Mouse (Mus musculus) midbrain, embryonic 15.5 days (tissue): Measurements from ENCODE around the gene Olfr157. TPM values are rescaled to one million over a fixed set of nuclear protein-coding genes. Genes with fewer than 3 reads are reported as not detected.

Experiments
- ATAC-seq: fragments of 200-750 bp; cut with Nextera tagmentation; replicated peaks from 2 replicates; pipeline ENCODE4 v1.8.0; 2017; ENCODE audit warnings: moderate TSS enrichment
- H3K27ac ChIP-seq: fragments of 300-500 bp; sonication (generic); 2 replicates; pipeline ENCODE4 v1.5.1; 2015; ENCODE audit warnings: mild to moderate bottlenecking, inconsistent platforms
- H3K27me3 ChIP-seq: fragments of 300-500 bp; sonication (generic); replicated peaks from 2 replicates; pipeline ENCODE4 v1.6.1; 2015; ENCODE audit warnings: inconsistent platforms
- H3K36me3 ChIP-seq: fragments of 300-500 bp; sonication (generic); replicated peaks from 2 replicates; pipeline ENCODE4 v1.6.1; 2015; ENCODE audit warnings: inconsistent platforms
- H3K4me1 ChIP-seq: fragments of 300-500 bp; sonication (generic); 2 replicates; pipeline ENCODE4 v1.6.1; 2015; ENCODE audit warnings: inconsistent platforms
- H3K4me2 ChIP-seq: fragments of 300-500 bp; sonication (generic); 2 replicates; pipeline ENCODE4 v1.6.1; 2015; ENCODE audit warnings: inconsistent platforms, mild to moderate bottlenecking, moderate library complexity
- H3K4me3 ChIP-seq: fragments of 300-500 bp; sonication (generic); 2 replicates; pipeline ENCODE4 v1.5.1; 2015; ENCODE audit warnings: mild to moderate bottlenecking, inconsistent platforms
- H3K9ac ChIP-seq: fragments of 300-500 bp; sonication (generic); 2 replicates; pipeline ENCODE4 v1.6.1; 2015; ENCODE audit warnings: mild to moderate bottlenecking, inconsistent platforms
- H3K9me3 ChIP-seq: fragments of 300-500 bp; sonication (generic); 2 replicates; pipeline ENCODE4 v1.6.1; 2016; ENCODE audit warnings: inconsistent platforms
- WGBS: fragments of 180-500 bp; shearing (Covaris S2); methylation state at CpG from one replicate; pipeline ENCODE4 v1.1.7; 2015; ENCODE audit warnings: mixed read lengths; 5-methylcytosine and 5-hydroxymethylcytosine counted together
- polyA plus RNA-seq: library from polyadenylated mRNA; unstranded; fragments of >200 nt; fragmentation: Nextera tagmentation; extraction: Ambion mirVana; gene quantifications from 2 replicates; pipeline ENCODE4 v1.2.1, GENCODE M21; 2015

Olfr157 gene
- polyA plus RNA-seq: not detected in 2 replicates

DNA sequence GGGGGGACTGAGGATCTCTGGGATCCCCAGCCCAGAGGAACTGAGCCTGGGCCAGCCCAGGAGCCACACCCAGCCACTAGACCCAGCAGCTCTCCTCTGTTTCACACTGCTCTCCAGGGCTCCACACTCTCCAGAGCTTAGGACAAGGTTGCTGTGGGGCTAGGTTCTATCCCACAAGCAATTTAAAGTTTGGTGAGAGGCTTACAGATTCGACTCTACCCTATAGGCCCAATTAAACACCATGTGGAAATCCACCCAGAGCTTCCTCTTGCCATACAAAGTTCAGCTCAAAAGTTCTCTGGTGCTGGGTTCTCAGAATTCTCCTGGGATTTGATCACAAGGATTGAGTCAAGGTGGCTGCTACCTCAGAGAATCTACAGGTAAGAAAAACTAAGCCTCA lies at the start of gene Olfr157:
Olfr157 (minus strand) TSS at position 101 of the 400 bp plus-strand sequence.
- H3K4me3 ChIP-seq: no peak within 1 kb of the TSS
- H3K27me3 ChIP-seq: no peaks in the 10 kb centered on the region
- no peaks in the 10 kb centered on the region for H3K4me1 ChIP-seq
- no peaks in the 10 kb centered on the region for H3K9me3 ChIP-seq
- no peaks in the 10 kb centered on the region for H3K36me3 ChIP-seq
- ATAC-seq: no peak
- H3K4me2 ChIP-seq: no peak within 1 kb of the TSS
- WGBS: 65% methylated on average over 1 of the region's 1 CpGs
- H3K27ac ChIP-seq: no peak within 1 kb of the TSS
- no peak within 1 kb of the TSS for H3K9ac ChIP-seq

DNA sequence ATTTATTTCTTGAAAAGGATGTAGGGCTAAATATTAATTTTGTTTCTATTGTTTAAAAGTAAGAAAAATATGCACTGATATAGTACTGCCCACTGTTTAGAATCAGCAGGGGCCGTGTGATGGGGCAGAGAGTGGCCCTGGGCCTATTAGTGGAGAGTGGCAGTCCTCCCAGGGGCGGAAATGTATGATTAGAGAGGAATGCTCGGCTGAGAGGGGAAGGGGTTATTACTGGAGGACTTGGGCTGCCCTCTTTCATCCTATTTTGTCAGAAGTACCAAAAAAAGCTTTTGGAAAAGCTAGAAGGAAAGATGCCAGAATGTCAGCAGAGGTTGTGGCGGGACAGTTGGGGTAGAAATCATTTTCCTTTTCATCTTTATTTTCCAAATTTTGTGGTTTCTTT lies 44.2 kb upstream of the Olfr157 start:
- Histone ChIP-seq H3K4me1 (peaks cover 15% of the 10 kb centered on the region), H3K27me3 (no peaks in the 10 kb centered on the region), H3K27ac (peak overlapping the region; percentile 56; the same call in 1 of the 2 replicates), H3K36me3 (no peaks in the 10 kb centered on the region), H3K4me2 (no peak overlapping the region), H3K9me3 (no peaks in the 10 kb centered on the region), H3K4me3 (no peak overlapping the region), H3K9ac (peak overlapping the region; percentile 22; the same call in 1 of the 2 replicates)
- ATAC-seq: no peak
- WGBS: 44% methylated on average over 4 of the region's 4 CpGs

DNA sequence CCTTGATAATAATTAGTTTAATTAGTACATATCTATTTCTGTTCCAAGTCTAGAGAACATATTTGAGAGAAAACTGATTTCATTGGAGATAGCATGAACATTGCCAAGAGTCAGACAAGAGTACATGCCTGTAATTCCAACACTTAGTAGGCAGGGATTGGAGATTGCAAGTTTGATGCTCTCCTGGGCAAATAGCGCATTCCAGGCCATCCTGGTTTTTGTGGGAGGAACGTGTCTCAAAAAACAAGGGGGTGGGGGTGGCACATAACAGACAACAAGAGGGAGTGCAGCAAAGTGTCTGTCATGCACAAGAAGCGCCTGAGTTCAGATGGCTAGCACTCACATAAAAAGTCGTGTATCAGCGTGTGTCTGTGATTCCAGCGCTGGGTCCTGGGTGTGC lies 39.6 kb upstream of the Olfr157 start:
- WGBS: 81% methylated on average over 6 of the region's 6 CpGs
- H3K27me3 ChIP-seq: no peaks in the 10 kb centered on the region

DNA sequence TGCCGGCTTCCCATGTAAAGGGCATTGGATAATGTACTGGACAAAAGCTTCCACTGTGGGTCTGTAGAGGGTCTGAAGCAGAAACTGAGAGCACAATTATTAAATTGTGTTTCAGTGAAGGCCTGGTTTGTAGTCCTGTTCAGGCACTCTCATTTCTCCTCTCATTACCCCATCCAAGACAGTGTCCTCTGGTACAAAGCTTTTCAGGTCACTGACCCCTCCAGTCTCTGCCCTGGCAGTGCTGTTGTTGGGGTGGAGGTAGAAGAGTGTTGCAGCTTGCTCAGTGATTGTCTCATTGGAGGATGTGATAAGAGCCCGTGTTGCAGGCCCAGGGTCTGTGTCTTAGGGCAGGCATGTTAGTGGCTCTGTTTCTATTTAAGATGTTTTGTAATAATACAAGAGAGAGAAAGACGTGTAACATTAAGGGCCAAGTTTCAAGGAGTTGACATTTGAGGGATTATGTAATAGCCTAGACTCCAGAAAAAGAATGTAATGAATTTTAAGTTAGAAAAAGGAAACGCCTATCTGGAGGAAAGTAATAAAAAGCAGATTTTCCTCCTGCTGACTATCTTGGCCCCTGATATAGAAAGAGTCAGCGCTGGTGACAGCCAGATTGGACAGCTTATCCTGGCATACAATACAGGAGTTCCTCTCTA lies 38.2 kb upstream of the Olfr157 start:
- H3K4me2 ChIP-seq: no peak overlapping the region
- no peak for ATAC-seq
- no peak overlapping the region for H3K9ac ChIP-seq
- H3K4me3 ChIP-seq: no peak overlapping the region
- peaks cover 23% of the 10 kb centered on the region for H3K4me1 ChIP-seq
- 22% methylated on average over 5 of the region's 5 CpGs for WGBS
- no peak overlapping the region for H3K27ac ChIP-seq
- no peaks in the 10 kb centered on the region for H3K27me3 ChIP-seq
- H3K9me3 ChIP-seq: no peaks in the 10 kb centered on the region
- H3K36me3 ChIP-seq: no peaks in the 10 kb centered on the region

More for the DNA sequence above, 39.6 kb upstream of the Olfr157 start:
- no peak for ATAC-seq
- Histone ChIP-seq H3K27ac (no peak overlapping the region), H3K4me1 (peaks cover 31% of the 10 kb centered on the region), H3K4me3 (no peak overlapping the region), H3K36me3 (no peaks in the 10 kb centered on the region), H3K9me3 (no peaks in the 10 kb centered on the region), H3K9ac (no peak overlapping the region), H3K4me2 (no peak overlapping the region)

DNA sequence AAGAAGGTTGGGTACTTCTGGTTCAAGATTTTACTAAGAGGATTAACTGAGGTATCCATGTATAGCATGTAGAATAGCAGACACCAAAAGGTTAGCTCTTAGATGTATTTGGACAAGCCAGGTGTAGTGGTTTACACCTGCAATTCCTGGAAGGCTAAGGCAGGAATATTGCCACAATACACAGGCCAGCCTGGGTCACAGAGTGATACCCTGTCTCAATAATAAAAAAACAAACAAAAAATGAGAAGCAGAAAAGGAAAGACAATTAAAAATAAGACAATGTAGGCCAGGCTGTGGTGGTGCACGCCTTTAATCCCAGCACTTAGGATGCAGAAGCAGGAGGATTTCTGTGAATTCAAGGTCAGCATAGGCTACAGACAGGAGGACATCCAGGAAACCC lies 37.2 kb upstream of the Olfr157 start:
- peak overlapping the region; percentile 89; the same call in 1 of the 2 replicates for H3K4me2 ChIP-seq
- ATAC-seq: no peak

DNA sequence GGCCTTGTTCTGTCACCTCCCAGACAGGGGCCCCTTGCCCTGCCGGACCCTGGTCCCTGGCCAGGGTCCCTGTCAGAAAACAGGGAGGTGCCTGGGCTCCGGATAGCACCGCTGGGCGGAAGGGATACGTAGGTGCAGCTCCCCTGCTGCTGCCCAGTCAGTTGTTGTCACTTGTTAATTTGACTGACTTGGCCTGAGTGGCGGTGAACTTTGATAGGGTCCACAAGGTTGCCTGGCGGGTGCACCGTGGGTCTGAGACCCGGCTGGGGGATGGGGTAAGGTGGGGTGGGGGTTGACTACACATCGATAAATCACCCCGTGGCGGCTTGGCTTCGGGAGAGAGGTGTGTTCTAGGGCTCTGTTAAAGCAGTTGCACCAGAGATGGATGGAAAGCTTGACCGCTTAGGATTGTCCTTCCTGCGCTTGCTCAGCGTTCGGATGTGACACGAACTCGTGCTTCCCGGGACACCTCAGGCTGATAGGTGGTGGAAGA lies 36.0 kb upstream of the Olfr157 start:
- H3K4me3 ChIP-seq: peak overlapping the region; percentile 65
- H3K4me1 ChIP-seq: peaks cover 23% of the 10 kb centered on the region
- WGBS: 0% methylated on average over 20 of the region's 20 CpGs
- peak overlapping the region; percentile 62 for H3K9ac ChIP-seq
- no peaks in the 10 kb centered on the region for H3K9me3 ChIP-seq
- H3K4me2 ChIP-seq: peak overlapping the region; percentile 89
- H3K27me3 ChIP-seq: no peaks in the 10 kb centered on the region
- peak; percentile 65 for ATAC-seq
- no peaks in the 10 kb centered on the region for H3K36me3 ChIP-seq
- peak overlapping the region; percentile 70 for H3K27ac ChIP-seq

More for the DNA sequence above, 37.2 kb upstream of the Olfr157 start:
- peaks cover 23% of the 10 kb centered on the region for H3K4me1 ChIP-seq
- no peaks in the 10 kb centered on the region for H3K27me3 ChIP-seq
- H3K27ac ChIP-seq: no peak overlapping the region
- H3K9ac ChIP-seq: no peak overlapping the region
- no peaks in the 10 kb centered on the region for H3K36me3 ChIP-seq
- H3K4me3 ChIP-seq: no peak overlapping the region
- 89% methylated on average over 1 of the region's 1 CpGs for WGBS
- no peaks in the 10 kb centered on the region for H3K9me3 ChIP-seq

DNA sequence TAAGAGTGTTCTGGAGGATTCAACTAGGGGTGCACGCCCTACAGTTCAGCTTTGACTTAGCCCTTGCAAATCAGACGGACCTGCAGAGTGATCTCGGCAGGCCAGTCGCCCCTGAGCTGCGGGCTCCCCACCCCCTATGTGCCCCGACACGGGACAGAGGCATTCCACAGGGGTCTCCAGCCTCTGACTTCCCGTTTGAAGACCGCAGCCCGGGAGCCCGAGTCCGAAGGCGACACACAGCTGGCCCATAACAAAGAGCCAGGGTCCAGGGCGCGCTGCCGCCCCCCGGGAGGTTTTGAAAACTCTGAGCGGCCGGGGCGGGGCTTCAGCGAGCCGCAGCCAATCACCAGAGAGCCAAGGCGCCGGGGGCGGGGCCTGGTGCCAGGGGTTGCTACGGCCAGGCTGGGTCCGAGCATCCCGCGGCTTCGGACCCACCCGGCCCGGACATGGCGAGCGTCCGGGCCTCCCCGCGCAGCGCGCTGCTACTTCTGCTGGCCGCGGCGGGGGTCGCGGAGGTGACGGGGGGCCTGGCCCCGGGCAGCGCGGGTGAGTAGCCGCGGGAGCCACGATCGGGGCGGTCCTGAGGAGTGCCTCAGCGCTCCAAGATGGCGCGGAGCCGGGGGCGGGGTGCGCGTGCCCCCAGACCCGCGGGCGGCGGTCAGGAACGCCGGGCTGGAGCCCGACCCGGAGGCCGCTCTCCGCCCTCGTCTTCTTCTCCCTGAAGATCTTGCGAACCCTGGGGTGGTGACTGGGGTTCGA lies 35.3 kb upstream of the Olfr157 start, which contains the start of gene Reck:
Reck (plus strand) TSS at position 371 of the 759 bp plus-strand sequence.
- peak within 1 kb of the TSS; percentile 89 for H3K4me2 ChIP-seq
- under 1% methylated on average over 73 of the region's 73 CpGs for WGBS
- H3K9me3 ChIP-seq: no peaks in the 10 kb centered on the region
- H3K4me1 ChIP-seq: peaks cover 23% of the 10 kb centered on the region
- H3K9ac ChIP-seq: peak within 1 kb of the TSS; percentile 62
- H3K36me3 ChIP-seq: no peaks in the 10 kb centered on the region
- ATAC-seq: peak; percentile 94
- peak within 1 kb of the TSS; percentile 65 for H3K4me3 ChIP-seq
- H3K27ac ChIP-seq: peak within 1 kb of the TSS; percentile 70
- no peaks in the 10 kb centered on the region for H3K27me3 ChIP-seq

DNA sequence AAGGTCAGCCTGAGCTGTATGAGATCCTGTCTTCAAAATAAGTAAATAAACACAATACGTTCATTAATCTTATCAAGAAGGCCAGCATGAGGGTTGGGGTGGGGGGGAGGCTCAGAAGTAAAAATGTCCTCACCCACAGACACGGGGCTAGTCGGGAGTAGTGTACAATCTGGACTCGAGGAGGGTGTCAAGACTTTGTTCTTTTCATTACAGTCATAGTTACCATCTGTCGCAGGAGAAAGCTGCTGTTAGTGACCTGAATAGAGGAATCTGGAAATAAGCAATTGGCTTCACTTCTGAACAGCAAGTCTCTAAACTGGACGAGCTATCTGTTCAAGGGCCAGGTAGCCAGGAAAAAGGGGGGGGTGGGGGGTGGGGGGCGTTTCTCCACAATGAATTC lies 34.5 kb upstream of the Olfr157 start:
- no peaks in the 10 kb centered on the region for H3K36me3 ChIP-seq
- H3K9me3 ChIP-seq: no peaks in the 10 kb centered on the region
- no peaks in the 10 kb centered on the region for H3K27me3 ChIP-seq
- peak overlapping the region; percentile 66; the same call in 1 of the 2 replicates for H3K27ac ChIP-seq
- no peak for ATAC-seq
- peak overlapping the region; percentile 89 for H3K4me2 ChIP-seq
- H3K4me1 ChIP-seq: peaks cover 23% of the 10 kb centered on the region
- peak overlapping the region; percentile 62; the same call in 1 of the 2 replicates for H3K9ac ChIP-seq
- H3K4me3 ChIP-seq: peak overlapping the region; percentile 65
- 40% methylated on average over 7 of the region's 7 CpGs for WGBS

DNA sequence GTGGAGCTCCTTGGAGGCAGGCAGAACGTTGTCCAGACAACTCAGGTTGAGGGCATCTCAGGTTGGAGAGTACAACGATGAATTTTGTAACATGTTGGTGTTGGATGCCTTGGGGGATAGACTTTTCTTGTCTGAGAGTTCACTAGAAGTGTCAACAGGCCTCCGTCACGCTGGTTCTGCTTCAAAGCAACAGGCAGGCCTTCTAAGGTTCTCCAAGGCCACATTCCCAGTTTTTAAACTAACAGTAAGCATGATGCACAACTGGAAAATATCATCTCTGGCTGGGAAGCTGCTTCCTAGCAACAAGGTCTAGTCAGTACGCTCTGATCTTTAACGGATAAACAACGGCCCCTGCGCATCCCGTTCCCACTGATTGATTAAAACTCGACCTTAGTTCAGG lies 29.8 kb upstream of the Olfr157 start:
- Histone ChIP-seq H3K4me2 (no peak overlapping the region), H3K36me3 (no peaks in the 10 kb centered on the region), H3K4me1 (peaks cover 2% of the 10 kb centered on the region), H3K9me3 (no peaks in the 10 kb centered on the region), H3K27ac (no peak overlapping the region), H3K27me3 (no peaks in the 10 kb centered on the region), H3K9ac (no peak overlapping the region), H3K4me3 (no peak overlapping the region)
- ATAC-seq: no peak
- 88% methylated on average over 10 of the region's 10 CpGs for WGBS

DNA sequence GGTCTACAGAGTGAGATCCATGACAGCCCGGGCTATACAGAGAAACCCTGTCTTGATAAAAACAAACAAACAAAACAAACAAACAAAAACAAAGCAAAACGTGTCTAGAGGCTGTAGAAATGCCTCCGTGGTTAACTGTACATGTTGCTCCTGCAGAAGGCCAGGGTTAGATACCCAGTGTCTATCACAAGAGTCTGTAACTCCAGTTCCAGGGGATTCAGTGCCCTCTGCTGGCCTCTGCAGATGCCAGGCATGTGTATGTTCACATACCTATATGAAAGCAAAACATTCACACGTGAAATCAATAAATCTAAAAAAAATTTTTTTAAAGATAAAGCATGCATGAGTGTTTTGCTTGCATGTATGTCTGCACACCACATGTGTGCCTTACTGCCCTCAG lies 23.3 kb upstream of the Olfr157 start:
- Histone ChIP-seq H3K36me3 (no peaks in the 10 kb centered on the region), H3K27ac (no peak overlapping the region), H3K4me1 (no peaks in the 10 kb centered on the region), H3K4me3 (no peak overlapping the region), H3K4me2 (no peak overlapping the region), H3K9ac (no peak overlapping the region), H3K27me3 (no peaks in the 10 kb centered on the region), H3K9me3 (no peaks in the 10 kb centered on the region)
- 71% methylated on average over 4 of the region's 4 CpGs for WGBS
- no peak for ATAC-seq

DNA sequence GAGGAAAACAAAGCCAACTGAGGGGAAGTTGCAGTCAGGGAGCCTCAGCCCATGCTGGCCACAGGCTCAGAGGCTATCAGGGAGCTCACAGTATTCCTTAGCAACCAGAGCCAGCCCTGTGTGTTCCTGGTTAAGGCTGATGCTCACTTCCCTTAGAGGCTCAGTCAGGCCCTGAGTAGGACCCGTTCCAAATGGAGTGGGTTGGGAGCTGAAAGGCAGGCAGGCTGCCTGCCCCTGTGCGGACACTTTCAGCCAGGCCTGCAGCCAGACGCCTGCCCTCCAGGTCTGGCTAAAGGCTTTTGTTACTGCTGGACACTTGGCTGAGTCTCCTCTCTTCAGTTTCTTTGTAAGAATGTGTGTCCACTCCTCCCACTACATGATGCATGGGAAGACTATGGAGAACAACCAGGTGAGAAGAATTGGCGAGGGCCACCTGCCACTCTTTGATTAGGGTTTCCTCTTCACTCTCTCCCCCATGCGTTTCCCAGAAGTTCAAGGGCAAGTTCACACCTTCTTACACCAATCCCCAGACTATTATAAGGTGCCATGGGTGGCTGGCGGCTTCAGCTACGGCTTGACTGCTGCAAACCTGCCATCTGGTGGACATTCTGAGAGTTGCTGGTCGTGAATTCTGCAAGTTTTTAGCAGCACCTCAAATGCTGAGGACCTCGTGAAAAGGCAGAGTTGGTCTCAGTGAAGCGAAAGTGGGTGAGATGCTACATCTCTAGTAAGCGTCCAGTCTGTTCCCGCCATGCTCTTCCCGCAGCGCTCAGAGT lies 20.9 kb upstream of the Olfr157 start:
- Histone ChIP-seq H3K4me2 (no peak overlapping the region), H3K9ac (no peak overlapping the region), H3K27me3 (no peaks in the 10 kb centered on the region), H3K4me3 (no peak overlapping the region), H3K36me3 (no peaks in the 10 kb centered on the region), H3K4me1 (no peaks in the 10 kb centered on the region), H3K27ac (no peak overlapping the region), H3K9me3 (no peaks in the 10 kb centered on the region)
- no peak for ATAC-seq
- 14% methylated on average over 14 of the region's 14 CpGs for WGBS

DNA sequence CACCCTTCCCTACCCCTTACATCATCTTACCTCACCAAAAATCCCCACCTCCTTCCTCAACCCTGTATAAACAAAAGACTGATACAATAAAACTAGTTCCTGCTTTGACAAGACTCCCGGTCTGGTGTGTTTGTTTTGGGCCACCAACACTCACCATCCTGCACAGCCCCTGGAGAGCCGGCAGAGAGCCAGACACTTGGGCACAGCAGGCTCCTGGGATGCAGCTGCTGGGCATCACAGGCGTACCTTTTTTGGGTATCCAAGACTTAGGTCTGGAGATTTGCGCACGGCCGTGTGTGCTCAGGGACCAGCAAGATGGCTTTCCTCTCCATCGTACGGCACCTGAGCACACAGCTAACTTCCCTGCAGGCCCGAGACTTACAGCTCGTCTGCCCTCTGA lies 19.9 kb upstream of the Olfr157 start:
- no peak overlapping the region for H3K9ac ChIP-seq
- H3K27me3 ChIP-seq: no peaks in the 10 kb centered on the region
- H3K4me2 ChIP-seq: no peak overlapping the region
- no peaks in the 10 kb centered on the region for H3K9me3 ChIP-seq
- ATAC-seq: no peak
- no peak overlapping the region for H3K27ac ChIP-seq
- no peaks in the 10 kb centered on the region for H3K4me1 ChIP-seq
- no peaks in the 10 kb centered on the region for H3K36me3 ChIP-seq
- 81% methylated on average over 10 of the region's 10 CpGs for WGBS
- H3K4me3 ChIP-seq: no peak overlapping the region
